Mouse (Mus musculus) cerebral cortex, adult 2 months (tissue): Measurements from ENCODE around the gene Mmel1.

Experiments
- WGBS: fragments of 180-500 bp; shearing (Covaris S2); methylation state at CpG from one replicate; pipeline ENCODE4 v1.1.7; 2018; 5-methylcytosine and 5-hydroxymethylcytosine counted together

Mmel1 gene

DNA sequence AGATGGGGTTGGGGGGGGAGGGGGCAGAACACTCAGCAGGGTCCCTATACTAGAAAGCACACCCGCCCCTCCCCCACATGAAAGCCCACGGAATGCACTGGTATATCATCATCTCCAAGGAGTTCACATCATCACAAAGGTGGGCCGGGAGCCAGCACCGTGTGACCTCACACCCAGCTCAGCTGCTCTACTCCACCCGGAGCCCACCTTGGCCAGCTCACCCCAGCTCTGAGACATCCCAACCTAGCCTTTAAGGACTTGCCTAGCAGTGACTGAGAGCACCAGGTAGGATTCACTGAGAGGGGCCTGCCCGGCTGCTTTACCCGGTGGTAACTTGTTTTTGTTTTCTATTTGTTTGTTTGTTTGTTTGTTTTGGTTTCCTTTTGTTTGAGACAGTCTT is at the start of gene Mmel1:
Gene Mmel1 (plus strand): TSS at position 146 of the 400 bp plus-strand sequence.
- WGBS = 84% methylated on average over 6 of the region's 7 CpGs

- 38% methylated on average over 6 of the region's 6 CpGs for WGBS
Observed at GRCm38 (mm10) chr4:154825662-154826061, 43.7 kb upstream of the Mmel1 start.

GRCm38 (mm10) chr4:154826224-154826623 is 43.2 kb upstream of the Mmel1 start:
- 49% methylated on average over 7 of the region's 7 CpGs for WGBS

DNA sequence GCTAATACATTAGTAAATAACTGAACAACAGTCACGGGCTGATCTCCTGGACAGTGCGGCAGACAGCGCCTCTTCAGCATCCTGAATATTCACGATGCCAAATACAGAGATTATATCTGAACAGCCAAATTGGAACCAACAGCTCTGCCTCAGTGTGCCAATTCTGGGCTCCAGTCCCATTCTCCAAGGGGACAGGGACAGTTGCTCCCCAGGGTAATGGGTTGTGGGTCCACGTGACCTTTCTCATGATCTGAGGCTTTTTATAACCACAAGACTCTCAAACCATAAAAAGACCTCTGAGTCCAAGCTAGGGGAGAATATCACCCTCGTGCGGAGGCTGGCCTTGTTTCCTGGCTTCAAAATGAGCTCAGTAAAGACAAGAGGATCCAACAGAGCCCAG is 42.2 kb upstream of the Mmel1 start:
- 63% methylated on average over 7 of the region's 7 CpGs for WGBS

- WGBS = 68% methylated on average over 10 of the region's 10 CpGs
Observed at GRCm38 (mm10) chr4:154827861-154828610, 41.3 kb upstream of the Mmel1 start.

DNA sequence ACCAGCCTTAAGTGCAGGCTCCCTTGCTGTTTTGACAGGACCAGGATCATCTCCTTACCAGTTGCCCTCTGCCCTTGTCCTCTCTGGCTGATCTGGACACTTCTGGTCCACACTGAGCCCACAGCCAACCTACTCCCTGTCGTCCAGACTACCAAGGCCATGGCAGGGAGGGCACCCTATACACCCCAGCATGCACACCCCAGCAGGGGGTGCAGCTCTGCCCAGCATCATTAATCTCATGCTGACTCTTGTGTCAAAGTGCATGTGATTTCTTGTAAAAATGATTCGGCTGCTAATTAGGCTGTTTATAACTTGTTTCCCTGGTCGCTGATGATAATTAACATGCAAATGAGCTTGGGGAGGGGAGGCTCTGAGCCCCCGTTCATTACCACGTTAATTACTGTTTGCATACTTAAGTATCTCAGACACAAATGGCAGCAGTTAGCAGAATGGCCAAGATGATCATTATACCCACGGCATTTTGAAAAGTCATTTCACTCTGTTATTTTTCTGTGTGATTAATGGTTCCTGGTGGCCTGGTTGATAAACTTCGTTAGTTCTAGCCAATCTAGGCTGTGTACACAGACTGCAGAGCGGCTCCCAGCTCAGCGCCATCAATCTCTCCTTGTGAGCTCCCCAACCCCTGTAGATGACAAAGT is 37.3 kb upstream of the Mmel1 start:
- 44% methylated on average over 9 of the region's 9 CpGs for WGBS

- 76% methylated on average over 7 of the region's 7 CpGs for WGBS
Observed at GRCm38 (mm10) chr4:154836183-154836915, 33.0 kb upstream of the Mmel1 start.

GRCm38 (mm10) chr4:154837170-154837569 is 32.2 kb upstream of the Mmel1 start, which contains the start of gene Ttc34:
TSS of gene Ttc34 (plus strand) at chr4:154837459.
- WGBS = 51% methylated on average over 2 of the region's 2 CpGs

DNA sequence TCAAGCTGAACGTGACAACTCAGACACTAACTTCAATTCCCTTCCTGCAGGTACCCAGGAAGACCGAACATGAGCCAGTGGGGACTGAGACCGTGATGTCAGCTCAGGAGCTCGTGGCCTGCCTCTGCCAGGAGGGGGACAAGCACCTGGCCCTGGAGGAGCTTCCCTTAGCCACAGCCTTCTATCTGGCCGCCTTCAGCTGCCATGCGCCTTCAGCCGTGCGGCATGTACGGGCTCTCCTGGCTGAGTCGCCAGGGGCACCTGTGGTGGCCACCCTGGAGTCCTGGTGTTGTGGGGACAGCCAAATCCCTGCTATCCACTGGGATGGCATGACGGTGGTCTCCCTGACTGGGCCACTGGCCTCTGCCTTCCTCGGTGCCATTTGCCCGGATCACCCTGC is 30.6 kb upstream of the Mmel1 start:
- WGBS = 90% methylated on average over 13 of the region's 13 CpGs

DNA sequence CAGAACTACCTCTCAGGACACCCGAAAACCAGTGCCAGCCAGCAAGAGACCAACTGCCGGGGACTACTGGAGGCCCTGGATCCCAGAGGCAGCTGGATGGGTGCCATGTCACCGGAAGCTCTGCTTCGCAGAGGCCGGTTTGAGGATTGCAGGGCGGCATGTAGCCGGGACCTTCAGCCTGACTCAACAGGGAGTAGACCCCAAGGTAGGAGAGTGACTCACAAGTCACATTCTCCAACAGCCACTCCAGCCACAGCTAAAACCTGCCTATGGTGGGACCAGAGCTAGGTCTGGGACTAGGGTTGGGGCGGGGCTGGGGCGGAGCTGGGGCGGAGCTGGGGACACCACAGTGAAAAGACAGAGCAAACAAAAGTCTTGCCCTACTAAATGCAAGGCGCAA is 30.0 kb upstream of the Mmel1 start:
- 50% methylated on average over 11 of the region's 11 CpGs for WGBS

GRCm38 (mm10) chr4:154852696-154853095 is 16.7 kb upstream of the Mmel1 start:
- WGBS = 82% methylated on average over 1 of the region's 1 CpGs

- 66% methylated on average over 4 of the region's 4 CpGs for WGBS
Observed at GRCm38 (mm10) chr4:154853881-154854280, 15.5 kb upstream of the Mmel1 start.

- WGBS = 51% methylated on average over 12 of the region's 12 CpGs
Observed at GRCm38 (mm10) chr4:154854676-154855345, 14.6 kb upstream of the Mmel1 start.

DNA sequence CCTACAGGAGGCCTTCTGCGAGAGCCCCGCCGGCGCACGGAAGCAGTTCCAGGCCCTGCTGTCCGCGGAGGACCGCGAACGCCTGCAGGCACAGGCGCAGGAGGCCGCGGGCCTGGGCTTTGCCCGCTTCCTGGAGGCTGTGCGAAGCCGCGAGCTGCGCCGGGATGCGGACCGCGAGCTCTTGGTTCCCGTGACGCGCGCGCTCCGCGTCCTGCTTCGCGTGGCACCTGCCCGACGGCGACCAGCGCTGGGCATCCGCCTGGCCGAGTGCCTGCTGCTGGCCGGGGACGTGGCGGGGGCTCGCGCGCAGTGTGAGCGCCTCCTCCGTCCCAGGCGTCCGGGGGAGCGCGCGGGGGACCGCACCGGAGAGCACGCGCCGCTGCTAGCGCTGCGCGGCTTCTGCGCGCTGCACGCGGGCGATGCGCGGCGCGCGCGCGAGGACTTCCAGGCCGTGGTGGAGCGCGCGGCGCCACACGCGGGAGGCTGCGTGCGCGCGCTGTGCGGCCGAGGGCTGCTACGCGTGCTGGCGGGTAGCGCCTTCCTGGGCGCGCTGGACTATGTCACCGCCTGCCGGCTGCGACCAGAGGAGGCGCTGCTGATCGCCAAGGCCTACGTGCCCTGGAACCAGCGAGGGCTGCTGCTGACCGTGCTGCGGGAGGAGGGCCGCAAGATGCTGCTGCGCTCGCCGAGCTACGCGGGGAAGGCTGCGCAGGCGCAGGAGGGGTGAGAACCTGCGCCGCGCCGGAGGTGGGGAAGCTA is 13.5 kb upstream of the Mmel1 start:
- WGBS = under 1% methylated on average over 92 of the region's 110 CpGs

GRCm38 (mm10) chr4:154856480-154856837 is 12.9 kb upstream of the Mmel1 start:
- 17% methylated on average over 9 of the region's 9 CpGs for WGBS

DNA sequence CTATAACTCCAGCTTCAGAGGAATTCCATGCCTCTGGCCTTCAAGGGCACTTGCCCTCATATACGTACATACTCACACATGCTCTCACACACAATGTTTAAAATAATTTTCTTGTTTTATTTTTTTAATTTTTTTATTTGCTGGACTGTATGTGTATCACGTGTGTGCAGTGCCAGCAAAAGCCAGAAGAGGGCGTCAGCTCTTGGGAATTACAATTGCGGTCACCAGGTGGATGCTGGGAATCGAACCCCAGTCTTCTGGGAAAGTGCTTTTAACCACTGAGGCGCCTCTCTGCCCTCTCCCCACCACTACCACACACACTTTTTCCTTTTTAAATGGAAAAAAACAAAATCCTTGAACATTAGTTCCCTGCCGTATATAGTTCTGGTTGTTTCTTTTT is 12.5 kb upstream of the Mmel1 start:
- WGBS = 87% methylated on average over 7 of the region's 7 CpGs

DNA sequence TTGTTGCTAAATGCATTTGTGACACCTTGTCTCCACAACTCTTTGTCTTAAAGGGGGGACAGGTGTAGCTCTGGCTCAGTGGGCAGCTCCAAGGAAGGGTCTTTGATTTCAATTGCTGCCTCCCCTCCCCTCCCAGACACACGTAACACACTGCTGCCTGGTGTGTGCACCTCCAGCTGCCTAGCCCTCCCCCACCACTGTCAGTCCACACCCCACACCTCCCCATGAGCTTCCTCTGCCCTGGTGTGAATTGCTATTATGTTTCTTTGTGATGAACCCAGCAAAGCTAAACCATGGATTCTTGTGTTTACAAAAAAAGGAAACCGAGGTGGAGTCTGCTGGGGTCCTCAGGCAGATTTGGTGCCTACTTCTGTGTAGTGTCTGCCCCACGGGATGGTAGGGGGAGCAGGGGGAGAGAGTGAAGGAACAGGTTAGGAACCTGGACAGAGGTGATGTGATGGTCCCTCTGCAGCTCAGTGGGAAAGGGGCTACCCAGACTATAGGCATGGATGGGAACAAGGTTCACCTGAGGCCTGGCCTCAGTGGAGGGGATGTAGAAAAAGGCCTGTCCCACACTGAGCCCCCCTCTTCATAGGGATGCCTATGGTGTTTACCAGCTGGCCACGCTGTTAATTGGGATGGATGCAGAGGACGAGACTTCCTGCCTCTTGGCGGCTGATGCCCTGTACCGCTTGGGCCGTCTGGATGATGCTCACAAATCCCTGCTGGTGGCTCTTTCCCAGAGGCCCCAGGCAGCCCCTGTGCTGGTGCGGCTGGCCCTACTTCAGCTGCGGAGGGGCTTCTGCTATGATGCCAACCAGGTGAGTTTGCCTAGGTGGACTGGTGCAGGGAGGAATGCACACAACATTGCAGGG is 11.8 kb upstream of the Mmel1 start:
- 83% methylated on average over 10 of the region's 10 CpGs for WGBS

GRCm38 (mm10) chr4:154858601-154859000 is 10.8 kb upstream of the Mmel1 start:
- 83% methylated on average over 3 of the region's 3 CpGs for WGBS

DNA sequence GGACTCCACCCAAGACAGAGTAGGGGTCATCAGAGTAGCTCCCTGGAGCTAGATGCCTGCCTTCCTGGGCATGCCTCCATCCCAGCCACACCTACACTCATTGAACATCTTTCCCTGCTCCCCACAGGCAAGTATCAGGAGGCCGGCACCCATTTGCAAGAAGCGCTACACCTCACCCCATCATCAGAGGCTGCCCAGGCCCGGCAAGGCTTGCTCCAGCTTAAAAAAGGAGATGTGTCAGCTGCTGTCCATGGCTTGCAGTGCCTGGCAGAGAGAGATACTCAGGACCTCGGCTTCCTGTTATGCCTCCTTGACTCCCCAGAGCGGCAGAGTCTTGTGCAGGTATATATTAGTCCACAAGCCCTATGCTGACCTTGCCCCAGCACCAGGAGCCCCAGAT is 7.4 kb upstream of the Mmel1 start:
- WGBS = 85% methylated on average over 5 of the region's 5 CpGs

DNA sequence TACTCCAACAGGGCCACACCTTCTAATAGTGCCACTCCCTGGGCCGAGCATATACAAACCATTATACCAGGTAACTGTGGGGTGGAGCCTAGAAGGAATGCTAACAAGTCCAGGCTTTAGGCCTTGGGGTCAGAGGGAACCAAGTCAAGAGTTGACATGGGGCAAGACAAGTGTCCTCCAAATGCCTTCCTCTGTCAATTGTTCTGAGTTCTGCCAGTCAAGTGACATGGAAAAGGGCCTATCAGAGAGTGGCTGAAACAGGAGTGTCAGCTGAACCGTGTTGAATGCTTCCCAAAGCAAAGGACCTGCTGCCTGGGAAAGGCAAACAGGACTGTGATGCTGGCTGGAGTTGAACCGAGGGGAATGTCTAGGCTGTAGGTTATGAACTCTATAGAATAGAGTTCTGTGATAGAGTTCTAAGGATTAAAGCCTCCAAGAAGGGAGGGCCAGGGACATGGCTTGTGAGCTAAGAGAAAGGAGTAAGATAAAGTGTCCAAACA is 5.9 kb upstream of the Mmel1 start:
- 93% methylated on average over 3 of the region's 3 CpGs for WGBS
